Mouse (Mus musculus) ovary, adult 10 weeks (tissue): ENCODE results near the gene Htr1d. TPM values are rescaled to one million over a fixed set of nuclear protein-coding genes. Genes with fewer than 3 reads are reported as not detected.

Experiments used
- polyA plus RNA-seq: library from polyadenylated mRNA; stranded (reverse); fragments of 350-450 nt; fragmentation: Illumina TruSeq; extraction: RNeasy Lipid Tissue Mini Kit (QIAGEN cat#74804); gene quantifications from one replicate; pipeline ENCODE4 v1.2.3, GENCODE M21; 2014

The Htr1d gene
- polyA plus RNA-seq: 0.94 TPM

GRCm38 (mm10) chr4:136423224-136423623 is at the start of gene Htr1d:
Gene Htr1d, plus strand, starts transcription at chr4:136423524.

GRCm38 (mm10) chr4:136462086-136462838 is 38.9 kb downstream of the Htr1d start, which contains the start of gene 6030445D17Rik:
Gene 6030445D17Rik, plus strand, starts transcription at chr4:136462250.

GRCm38 (mm10) chr4:136469371-136469903 is 46.1 kb downstream of the Htr1d start, which contains the start of gene Luzp1:
Gene Luzp1, plus strand, starts transcription at chr4:136469761.

Other genes with a start within 250 kb of the Htr1d start
- gene Asap3, start 217.2 kb upstream of the Htr1d start, polyA plus RNA-seq: 0.57 TPM
- 3.6 TPM for gene Tcea3, start 175.8 kb upstream of the Htr1d start, polyA plus RNA-seq
- gene Zfp46, start 138.8 kb upstream of the Htr1d start, polyA plus RNA-seq: 13.8 TPM
- gene Hnrnpr, start 112.6 kb upstream of the Htr1d start, polyA plus RNA-seq: 278 TPM
- gene 6030445D17Rik, start 38.7 kb downstream of the Htr1d start, polyA plus RNA-seq: not detected
- 47.8 TPM for gene Luzp1, start 46.2 kb downstream of the Htr1d start, polyA plus RNA-seq
- gene Kdm1a, start 179.2 kb downstream of the Htr1d start, polyA plus RNA-seq: 186 TPM
- not detected for gene Tex46, start 186.9 kb downstream of the Htr1d start, polyA plus RNA-seq
- not detected for gene Lactbl1, start 199.1 kb downstream of the Htr1d start, polyA plus RNA-seq